Mouse (Mus musculus): ENCODE results near the gene Wnt9b. TPM values are rescaled to one million over a fixed set of nuclear protein-coding genes. Genes with fewer than 3 reads are reported as not detected.

The Wnt9b gene
- 0.04 TPM in 2 replicates for polyA plus RNA-seq (2015; fragmentation: Nextera tagmentation; extraction: Ambion mirVana)

- ATAC-seq (ENCODE audit: borderline replicate concordance, extremely low read depth, low FRiP score, low TSS enrichment), result peak; percentile 72
- Histone ChIP-seq H3K4me2 (peak within 1 kb of the TSS; percentile 85), H3K9me3 (no peaks in the 10 kb centered on the region), H3K4me1 (peaks cover 12% of the 10 kb centered on the region; the same call in 1 of the 2 replicates), H3K9ac (peak within 1 kb of the TSS; percentile 17; the same call in 1 of the 2 replicates), H3K36me3 (no peaks in the 10 kb centered on the region), H3K4me3 (peak within 1 kb of the TSS; percentile 42), H3K27me3 (peaks cover 77% of the 10 kb centered on the region), H3K27ac (no peak within 1 kb of the TSS)
- under 1% methylated on average over 61 of the region's 68 CpGs for WGBS
These were observed at the start of gene Wnt9b for GRCm38 (mm10) chr11:103749306-103750089. Wnt9b (minus strand) TSS chr11:103749821.

GRCm38 (mm10) chr11:103789951-103790350, 40.3 kb upstream of the Wnt9b start:
- Histone ChIP-seq H3K4me2 (no peak overlapping the region), H3K36me3 (no peaks in the 10 kb centered on the region), H3K9ac (no peak overlapping the region), H3K27me3 (peaks cover 22% of the 10 kb centered on the region), H3K9me3 (no peaks in the 10 kb centered on the region), H3K4me3 (no peak overlapping the region), H3K27ac (no peak overlapping the region), H3K4me1 (no peaks in the 10 kb centered on the region)
- ATAC-seq (ENCODE audit: borderline replicate concordance, extremely low read depth, low FRiP score, low TSS enrichment), result no peak
- 42% methylated on average over 5 of the region's 5 CpGs for WGBS

- Histone ChIP-seq H3K4me2 (no peak overlapping the region), H3K4me3 (no peak overlapping the region), H3K9me3 (no peaks in the 10 kb centered on the region), H3K9ac (no peak overlapping the region), H3K27me3 (peaks cover 22% of the 10 kb centered on the region), H3K4me1 (no peaks in the 10 kb centered on the region), H3K27ac (no peak overlapping the region), H3K36me3 (no peaks in the 10 kb centered on the region)
- ATAC-seq (ENCODE audit: borderline replicate concordance, extremely low read depth, low FRiP score, low TSS enrichment), result no peak
- 50% methylated on average over 9 of the region's 9 CpGs for WGBS
These were observed 30.5 kb upstream of the Wnt9b start for GRCm38 (mm10) chr11:103780152-103780551.

GRCm38 (mm10) chr11:103774228-103774530, 24.6 kb upstream of the Wnt9b start:
- no peak for ATAC-seq (ENCODE audit: borderline replicate concordance, extremely low read depth, low FRiP score, low TSS enrichment)
- WGBS, result under 1% methylated on average over 19 of the region's 19 CpGs
- H3K9me3 ChIP-seq, result no peaks in the 10 kb centered on the region
- peak overlapping the region; percentile 18 for H3K4me3 ChIP-seq
- no peak overlapping the region for H3K27ac ChIP-seq
- H3K4me2 ChIP-seq, result peak overlapping the region; percentile 43
- H3K27me3 ChIP-seq, result peaks cover 82% of the 10 kb centered on the region
- H3K36me3 ChIP-seq, result no peaks in the 10 kb centered on the region
- no peak overlapping the region for H3K9ac ChIP-seq
- H3K4me1 ChIP-seq, result peaks cover 12% of the 10 kb centered on the region

- Histone ChIP-seq H3K27ac (no peak within 1 kb of the TSS), H3K4me3 (peak within 1 kb of the TSS; percentile 18), H3K27me3 (peaks cover 88% of the 10 kb centered on the region), H3K9me3 (no peaks in the 10 kb centered on the region), H3K36me3 (no peaks in the 10 kb centered on the region), H3K4me2 (peak within 1 kb of the TSS; percentile 43), H3K4me1 (peaks cover 12% of the 10 kb centered on the region), H3K9ac (no peak within 1 kb of the TSS)
- WGBS, result under 1% methylated on average over 60 of the region's 60 CpGs
- ATAC-seq (ENCODE audit: borderline replicate concordance, extremely low read depth, low FRiP score, low TSS enrichment), result no peak
These were observed 24.0 kb upstream of the Wnt9b start, which contains the start of gene Wnt3 for GRCm38 (mm10) chr11:103773387-103774227. Wnt3 (plus strand) TSS chr11:103774150.

- Histone ChIP-seq H3K27me3 (peaks cover 95% of the 10 kb centered on the region), H3K4me1 (peaks cover 12% of the 10 kb centered on the region), H3K4me3 (no peak overlapping the region), H3K4me2 (peak overlapping the region; percentile 43), H3K9ac (no peak overlapping the region), H3K9me3 (no peaks in the 10 kb centered on the region), H3K27ac (no peak overlapping the region), H3K36me3 (no peaks in the 10 kb centered on the region)
- no peak for ATAC-seq (ENCODE audit: borderline replicate concordance, extremely low read depth, low FRiP score, low TSS enrichment)
- 1% methylated on average over 23 of the region's 23 CpGs for WGBS
These were observed 23.1 kb upstream of the Wnt9b start for GRCm38 (mm10) chr11:103772505-103773386.

GRCm38 (mm10) chr11:103771160-103771817, 21.7 kb upstream of the Wnt9b start:
- under 1% methylated on average over 19 of the region's 19 CpGs for WGBS
- H3K27me3 ChIP-seq, result peaks cover 84% of the 10 kb centered on the region
- no peak overlapping the region for H3K27ac ChIP-seq
- H3K4me2 ChIP-seq, result no peak overlapping the region
- no peak overlapping the region for H3K9ac ChIP-seq
- no peaks in the 10 kb centered on the region for H3K9me3 ChIP-seq
- H3K36me3 ChIP-seq, result no peaks in the 10 kb centered on the region
- no peak overlapping the region for H3K4me3 ChIP-seq
- H3K4me1 ChIP-seq, result peaks cover 12% of the 10 kb centered on the region
- no peak for ATAC-seq (ENCODE audit: borderline replicate concordance, extremely low read depth, low FRiP score, low TSS enrichment)

GRCm38 (mm10) chr11:103765556-103766011, 16.0 kb upstream of the Wnt9b start:
- ATAC-seq (ENCODE audit: borderline replicate concordance, extremely low read depth, low FRiP score, low TSS enrichment), result no peak
- no peak overlapping the region for H3K4me2 ChIP-seq
- H3K4me3 ChIP-seq, result no peak overlapping the region
- no peaks in the 10 kb centered on the region for H3K4me1 ChIP-seq
- H3K9ac ChIP-seq, result no peak overlapping the region
- no peaks in the 10 kb centered on the region for H3K36me3 ChIP-seq
- no peaks in the 10 kb centered on the region for H3K9me3 ChIP-seq
- no peak overlapping the region for H3K27ac ChIP-seq
- WGBS, result 17% methylated on average over 6 of the region's 6 CpGs
- H3K27me3 ChIP-seq, result peaks cover 32% of the 10 kb centered on the region

- Histone ChIP-seq H3K27me3 (peaks cover 22% of the 10 kb centered on the region), H3K4me3 (no peak overlapping the region), H3K27ac (no peak overlapping the region), H3K9ac (no peak overlapping the region), H3K4me1 (no peaks in the 10 kb centered on the region), H3K4me2 (no peak overlapping the region), H3K36me3 (no peaks in the 10 kb centered on the region), H3K9me3 (no peaks in the 10 kb centered on the region)
- no peak for ATAC-seq (ENCODE audit: borderline replicate concordance, extremely low read depth, low FRiP score, low TSS enrichment)
- 39% methylated on average over 6 of the region's 6 CpGs for WGBS
These were observed 15.0 kb upstream of the Wnt9b start for GRCm38 (mm10) chr11:103764601-103765000.

- H3K9me3 ChIP-seq, result no peaks in the 10 kb centered on the region
- H3K27ac ChIP-seq, result no peak overlapping the region
- 14% methylated on average over 10 of the region's 10 CpGs for WGBS
- H3K4me2 ChIP-seq, result no peak overlapping the region
- no peak overlapping the region for H3K9ac ChIP-seq
- no peaks in the 10 kb centered on the region for H3K36me3 ChIP-seq
- H3K4me3 ChIP-seq, result no peak overlapping the region
- H3K4me1 ChIP-seq, result no peaks in the 10 kb centered on the region
- ATAC-seq (ENCODE audit: borderline replicate concordance, extremely low read depth, low FRiP score, low TSS enrichment), result no peak
- peaks cover 12% of the 10 kb centered on the region for H3K27me3 ChIP-seq
These were observed 14.0 kb upstream of the Wnt9b start for GRCm38 (mm10) chr11:103763410-103764163.
